Mouse (Mus musculus) limb, embryonic 14.5 days (tissue): ENCODE measurements around the gene Slc41a1. TPM values are rescaled to one million over a fixed set of nuclear protein-coding genes. Genes with fewer than 3 reads are reported as not detected.

Source experiments
- ATAC-seq: fragments of 200-750 bp; cut with Nextera tagmentation; 2 replicates; pipeline ENCODE4 v1.8.0; 2017; ENCODE audit warnings: low read depth, moderate number of reproducible peaks, moderate TSS enrichment; ENCODE audit not compliant: low FRiP score
- DNase-seq: peaks from one replicate; pipeline ENCODE4 v3.0.0-alpha.2; 2015; ENCODE audit warnings: low spot score
- H3K27ac ChIP-seq: fragments of 300-500 bp; sonication (generic); replicated peaks from 2 replicates; pipeline ENCODE4 v1.5.1; 2014; ENCODE audit warnings: low read depth, mild to moderate bottlenecking, low read length, moderate library complexity, mixed read lengths
- H3K27me3 ChIP-seq: fragments of 300-500 bp; sonication (generic); 2 replicates; pipeline ENCODE4 v1.6.1; 2014; ENCODE audit warnings: low read length, mixed read lengths; ENCODE audit not compliant: control insufficient read depth, insufficient read depth
- H3K36me3 ChIP-seq: fragments of 300-500 bp; sonication (generic); 2 replicates; pipeline ENCODE4 v1.6.1; 2014; ENCODE audit warnings: mild to moderate bottlenecking, low read length, moderate library complexity, mixed read lengths; ENCODE audit not compliant: control insufficient read depth, insufficient read depth
- H3K4me1 ChIP-seq: fragments of 300-500 bp; sonication (generic); 2 replicates; pipeline ENCODE4 v1.6.1; 2014; ENCODE audit warnings: antibody characterized with exemption, low read length, mixed read lengths; ENCODE audit not compliant: control insufficient read depth, insufficient read depth
- H3K4me2 ChIP-seq: fragments of 300-500 bp; sonication (generic); replicated peaks from 2 replicates; pipeline ENCODE4 v1.6.1; 2014; ENCODE audit warnings: low read depth, mild to moderate bottlenecking, low read length, moderate library complexity; ENCODE audit not compliant: severe bottlenecking
- H3K4me3 ChIP-seq: fragments of 300-500 bp; sonication (generic); replicated peaks from 2 replicates; pipeline ENCODE4 v1.5.1; 2014; ENCODE audit warnings: low read length
- H3K9ac ChIP-seq: fragments of 300-500 bp; sonication (generic); 2 replicates; pipeline ENCODE4 v1.6.1; 2014; ENCODE audit warnings: mild to moderate bottlenecking, low read depth, low read length, moderate library complexity; ENCODE audit not compliant: severe bottlenecking
- H3K9me3 ChIP-seq: fragments of 300-500 bp; sonication (generic); 2 replicates; pipeline ENCODE4 v1.6.1; 2016; ENCODE audit warnings: low read length; ENCODE audit not compliant: control insufficient read depth
- POLR2A ChIP-seq: fragments of 200-500 bp; IDR thresholded peaks from 2 replicates; pipeline ENCODE4 v1.8.0; 2012; ENCODE audit warnings: inconsistent platforms, mild to moderate bottlenecking, moderate library complexity, borderline replicate concordance; ENCODE audit not compliant: insufficient read depth, insufficient read length; ENCODE audit errors: extremely low read depth
- WGBS: fragments of 180-500 bp; shearing (Covaris S2); extraction: QIAGEN DNeasy Blood & Tissue Kit; methylation state at CpG from one replicate; pipeline ENCODE4 v1.1.7; 2014; 5-methylcytosine and 5-hydroxymethylcytosine counted together
- polyA plus RNA-seq, 2 experiments: library from polyadenylated mRNA; depleted of rRNA in 1 of 2; stranded (reverse) in 1 of 2; unstranded in 1 of 2; fragments of >200 nt; fragmentation: Nextera tagmentation in 1 of 2; extraction: Ambion mirVana in 1 of 2; gene quantifications; 2 replicates each; pipeline versions ENCODE4 v1.2.1 to v1.2.3; 2012 to 2014

Gene Slc41a1
- polyA plus RNA-seq (2012; rRNA removed) = 27.0 and 43.4 TPM in 2 replicates
- 13.3 and 15.3 TPM in 2 replicates for polyA plus RNA-seq (2014; fragmentation: Nextera tagmentation; extraction: Ambion mirVana)

- TF ChIP-seq POLR2A = no peak
- Histone ChIP-seq H3K9me3 (no peaks in the 10 kb centered on the region), H3K4me1 (peaks cover 12% of the 10 kb centered on the region), H3K36me3 (peaks cover 16% of the 10 kb centered on the region), H3K4me2 (peak within 1 kb of the TSS; percentile 51), H3K27ac (peak within 1 kb of the TSS; percentile 87), H3K27me3 (no peaks in the 10 kb centered on the region), H3K4me3 (peak within 1 kb of the TSS; percentile 80), H3K9ac (peak within 1 kb of the TSS; percentile 81)
- WGBS = 2% methylated on average over 25 of the region's 25 CpGs
- ATAC-seq (peak; percentile 41), DNase-seq (peak; percentile 13)
Measured at GRCm38 (mm10) chr1:131827207-131827786, at the start of gene Slc41a1. Gene Slc41a1, plus strand, starts transcription at chr1:131827493.

- no peak overlapping the region for H3K27ac ChIP-seq
- 8% methylated on average over 3 of the region's 3 CpGs for WGBS
- H3K9ac ChIP-seq = no peak overlapping the region
- no peaks in the 10 kb centered on the region for H3K36me3 ChIP-seq
- no peaks in the 10 kb centered on the region for H3K27me3 ChIP-seq
- ATAC-seq (peak; percentile 55; the same call in 1 of the 2 replicates), DNase-seq (peak; percentile 54)
- no peak overlapping the region for H3K4me3 ChIP-seq
- H3K4me1 ChIP-seq = no peaks in the 10 kb centered on the region
- TF ChIP-seq POLR2A = no peak
- H3K4me2 ChIP-seq = no peak overlapping the region
- no peaks in the 10 kb centered on the region for H3K9me3 ChIP-seq
Measured at GRCm38 (mm10) chr1:131794591-131794990, 32.7 kb upstream of the Slc41a1 start.

GRCm38 (mm10) chr1:131795171-131795570 lies 32.1 kb upstream of the Slc41a1 start:
- WGBS = 65% methylated on average over 3 of the region's 3 CpGs

GRCm38 (mm10) chr1:131797202-131797909 lies 29.9 kb upstream of the Slc41a1 start, which contains the start of gene Pm20d1:
Gene Pm20d1, plus strand, starts transcription at chr1:131797381.
- DNase-seq = peak; percentile 10
- H3K4me3 ChIP-seq = peak within 1 kb of the TSS; percentile 28
- no peaks in the 10 kb centered on the region for H3K27me3 ChIP-seq
- no peak for TF ChIP-seq POLR2A
- H3K4me2 ChIP-seq = peak within 1 kb of the TSS; percentile 57
- no peaks in the 10 kb centered on the region for H3K9me3 ChIP-seq
- 8% methylated on average over 26 of the region's 26 CpGs for WGBS
- no peaks in the 10 kb centered on the region for H3K4me1 ChIP-seq
- peak within 1 kb of the TSS; percentile 51 for H3K9ac ChIP-seq
- ATAC-seq = peak; percentile 9; the same call in 1 of the 2 replicates
- H3K27ac ChIP-seq = no peak within 1 kb of the TSS
- no peaks in the 10 kb centered on the region for H3K36me3 ChIP-seq

More at GRCm38 (mm10) chr1:131795171-131795570, 32.1 kb upstream of the Slc41a1 start:
- Histone ChIP-seq H3K36me3 (no peaks in the 10 kb centered on the region), H3K27ac (no peak overlapping the region), H3K4me3 (no peak overlapping the region), H3K9ac (no peak overlapping the region), H3K27me3 (no peaks in the 10 kb centered on the region), H3K9me3 (no peaks in the 10 kb centered on the region), H3K4me2 (no peak overlapping the region), H3K4me1 (no peaks in the 10 kb centered on the region)
- no peak for ATAC-seq
- DNase-seq = no peak
- TF ChIP-seq POLR2A = no peak

- TF ChIP-seq POLR2A = no peak
- H3K36me3 ChIP-seq = no peaks in the 10 kb centered on the region
- H3K4me3 ChIP-seq = no peak overlapping the region
- no peaks in the 10 kb centered on the region for H3K9me3 ChIP-seq
- DNase-seq (no peak), ATAC-seq (no peak)
- no peak overlapping the region for H3K27ac ChIP-seq
- H3K27me3 ChIP-seq = no peaks in the 10 kb centered on the region
- no peaks in the 10 kb centered on the region for H3K4me1 ChIP-seq
- no peak overlapping the region for H3K9ac ChIP-seq
- WGBS = 10% methylated on average over 1 of the region's 1 CpGs
- H3K4me2 ChIP-seq = no peak overlapping the region
Measured at GRCm38 (mm10) chr1:131800001-131800400, 27.3 kb upstream of the Slc41a1 start.
